Mouse (Mus musculus): Measurements from ENCODE around the gene Oxa1l.

- no peak for TF ChIP-seq CTCF (conservative IDR thresholded peaks at IDR 0.05; ENCODE audit: insufficient read depth, insufficient read length, low read depth, low read length)
- no peak for TF ChIP-seq POLR2A (IDR thresholded peaks at IDR 0.05; ENCODE audit: low read depth, low read length)
Measured at GRCm38 (mm10) chr14:54363156-54363555, 2.5 kb downstream of the Oxa1l start.

Data from kidney, adult 2 months (tissue).